Mouse (Mus musculus): Measurements from ENCODE around the gene Hmx1.

- TF ChIP-seq CTCF (IDR thresholded peaks at IDR 0.05; ENCODE audit: extremely low read depth, insufficient read depth, insufficient read length, insufficient replicate concordance) (no peak), POLR2A (IDR thresholded peaks at IDR 0.05; ENCODE audit: low read depth, low read length) (no peak)
Observed at GRCm38 (mm10) chr5:35434703-35435102, 45.8 kb downstream of the Hmx1 start.
